Mouse (Mus musculus) thymus, postnatal 36 days (tissue): ENCODE measurements around the gene Rbm8a.

Source experiments
- DNase-seq, 2 experiments: peaks; one replicate each; pipeline ENCODE4 v3.0.0; 2022; ENCODE audit warnings: mixed read lengths in 2 of 2

Rbm8a gene

DNA sequence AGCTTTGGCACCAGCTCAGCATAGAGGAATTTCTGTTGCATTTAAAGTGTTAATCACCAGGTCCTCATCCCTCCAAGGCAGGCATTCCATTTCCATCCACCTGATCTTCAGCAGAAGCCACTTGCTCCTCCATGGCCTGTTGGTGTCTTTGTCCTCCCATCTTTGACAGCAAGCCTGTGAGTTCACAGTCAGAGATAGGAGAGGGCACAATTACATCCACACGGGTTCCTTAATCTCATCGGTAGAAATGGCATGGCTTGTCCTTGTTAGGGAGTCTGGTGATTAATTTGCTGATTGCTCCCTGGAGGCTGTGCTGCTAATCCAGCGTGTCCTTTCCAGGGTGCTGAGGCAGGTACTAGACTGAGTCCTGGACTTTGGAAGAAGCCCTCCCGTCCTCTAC is 43.8 kb downstream of the Rbm8a start:
- no peak for DNase-seq

DNA sequence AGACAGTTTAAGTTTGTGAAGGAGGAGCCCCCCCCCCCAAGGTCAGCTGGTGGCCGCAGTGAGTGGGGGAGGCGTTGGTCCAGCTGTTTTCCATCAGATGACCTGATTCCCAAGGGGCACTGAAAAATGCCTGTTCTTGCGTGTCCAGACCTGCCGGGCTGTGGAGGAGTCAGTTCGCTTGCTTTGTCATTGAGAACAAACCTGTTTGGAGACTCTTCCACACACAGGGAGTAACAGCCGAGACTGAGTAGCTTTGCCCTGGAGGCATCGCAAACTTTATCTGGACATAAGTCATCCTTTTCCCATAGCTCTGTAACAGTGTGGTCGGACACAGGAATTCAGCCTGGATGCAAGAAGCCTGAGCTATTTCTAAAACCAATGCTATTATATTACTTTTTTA is 44.7 kb downstream of the Rbm8a start:
- DNase-seq: no peak

DNA sequence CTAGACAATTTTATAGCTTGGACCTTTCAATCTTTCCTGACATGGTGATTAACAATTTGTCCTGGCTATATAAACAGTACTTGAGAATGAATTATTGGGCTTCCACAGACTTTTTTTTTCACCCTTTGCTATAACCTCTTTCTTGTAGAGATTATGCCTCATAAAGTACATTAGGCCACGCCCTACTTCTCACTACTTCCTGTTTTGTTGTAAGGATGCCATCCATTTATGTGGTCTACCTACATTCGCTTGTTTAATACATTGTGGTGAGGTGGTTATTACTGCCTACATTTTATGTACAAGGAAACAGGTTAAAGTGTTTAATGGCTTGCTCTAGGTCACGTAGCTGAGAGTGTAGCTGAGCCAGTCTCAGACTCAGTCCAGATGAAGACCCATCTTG is 45.4 kb downstream of the Rbm8a start:
- DNase-seq: no peak

- DNase-seq: no peak
These were observed 46.0 kb downstream of the Rbm8a start for GRCm38 (mm10) chr3:96675690-96676089.

DNA sequence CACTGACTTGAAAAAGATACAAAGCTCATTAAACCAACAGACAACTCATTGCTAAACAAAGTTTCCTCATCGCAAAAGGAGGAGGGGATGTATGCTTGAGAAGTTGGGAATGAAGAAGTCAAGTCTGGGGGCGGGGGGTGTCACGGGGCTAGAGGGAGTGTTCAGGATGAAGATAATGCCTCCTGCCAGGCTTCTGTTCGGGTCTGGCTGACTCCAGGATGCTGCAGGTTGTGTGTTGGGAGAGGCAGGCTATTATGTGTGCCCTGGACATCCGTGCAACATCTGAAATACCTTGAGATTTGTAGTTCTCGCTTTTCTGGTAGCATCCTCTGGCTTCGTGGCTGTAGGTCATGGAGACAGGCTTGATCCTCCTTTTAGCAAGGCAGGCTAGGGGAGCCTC is 48.7 kb downstream of the Rbm8a start:
- DNase-seq: no peak

GRCm38 (mm10) chr3:96679159-96679674 is 49.5 kb downstream of the Rbm8a start:
- DNase-seq: no peak

- DNase-seq: no peak
These were observed 50.7 kb downstream of the Rbm8a start for GRCm38 (mm10) chr3:96680269-96680956.
